Mouse (Mus musculus) urinary bladder, postnatal 4 days (tissue): ENCODE data around the gene Lect2.

Source experiments
- DNase-seq, 2 experiments: peaks; one replicate each; pipeline ENCODE4 v3.0.0; 2021 to 2022; ENCODE audit warnings: low spot score in 2 of 2

The Lect2 gene

GRCm38 (mm10) chr13:56548401-56548800, at the start of gene Lect2:
Gene Lect2 (minus strand): TSS chr13:56548502.
- peak in 1 of 2 experiments; percentile 47 for DNase-seq

- DNase-seq: no peak
These were observed 49.0 kb upstream of the Lect2 start for GRCm38 (mm10) chr13:56597296-56597695.

DNA sequence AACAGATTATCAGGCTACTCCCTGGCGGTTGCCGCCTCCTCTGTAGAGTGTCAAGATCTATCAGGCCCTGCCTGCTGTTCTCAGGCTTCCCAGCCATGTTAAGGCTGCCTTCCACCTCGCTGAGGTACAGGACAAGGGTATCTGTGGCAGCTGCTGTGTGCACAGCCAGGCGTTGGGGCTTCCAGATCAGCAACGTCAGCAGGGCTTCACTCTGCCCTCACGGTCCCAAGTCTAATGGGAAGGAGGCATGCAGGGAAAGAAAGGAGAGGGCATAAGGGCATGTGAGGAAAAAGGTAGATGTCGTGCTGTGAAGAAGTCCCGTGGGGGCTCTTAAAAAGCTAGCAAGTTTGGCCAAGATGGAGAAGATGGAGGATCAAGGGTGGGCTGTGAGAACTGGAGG, 46.9 kb upstream of the Lect2 start:
- no peak for DNase-seq

DNA sequence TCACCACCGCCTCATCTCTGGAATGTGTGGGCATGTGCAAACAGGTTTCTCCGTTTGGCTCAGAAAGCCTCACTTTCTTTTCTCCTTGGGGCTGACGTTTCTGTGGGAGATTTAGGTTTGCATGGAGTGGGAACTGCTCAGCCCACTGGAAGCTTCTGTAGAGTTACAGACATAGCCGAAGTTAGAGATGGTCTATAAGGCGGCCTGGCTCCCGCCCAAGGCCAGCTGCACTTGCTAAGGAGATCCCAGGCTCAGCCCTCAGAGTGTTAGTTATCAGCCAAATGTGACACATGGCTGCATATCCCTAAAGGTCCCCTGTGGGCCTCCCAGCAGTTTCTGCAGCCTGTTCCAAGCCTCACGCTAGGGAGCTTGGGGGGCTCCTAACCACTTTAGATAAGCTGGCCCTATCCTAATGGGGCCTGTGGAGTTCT, 45.7 kb upstream of the Lect2 start:
- no peak for DNase-seq

DNA sequence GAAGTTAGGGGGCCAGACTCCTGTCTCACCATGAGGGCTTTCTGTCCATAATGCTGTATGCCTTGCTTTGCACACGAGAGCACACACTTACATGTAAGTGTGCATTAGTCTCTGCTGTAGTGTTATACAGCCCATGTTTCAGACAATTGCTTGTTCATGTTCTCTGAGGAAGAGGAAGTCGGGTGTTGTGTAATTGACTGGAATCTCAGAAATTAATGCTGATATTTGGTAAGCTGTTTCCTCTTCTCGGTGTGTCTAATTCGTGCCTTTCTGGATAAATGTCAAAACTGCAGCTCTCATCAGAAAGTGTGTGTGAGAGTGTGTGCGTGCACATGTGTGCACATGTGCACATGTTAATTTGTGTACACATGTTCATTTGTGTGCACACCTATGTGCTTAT, 44.9 kb upstream of the Lect2 start:
- no peak for DNase-seq

DNA sequence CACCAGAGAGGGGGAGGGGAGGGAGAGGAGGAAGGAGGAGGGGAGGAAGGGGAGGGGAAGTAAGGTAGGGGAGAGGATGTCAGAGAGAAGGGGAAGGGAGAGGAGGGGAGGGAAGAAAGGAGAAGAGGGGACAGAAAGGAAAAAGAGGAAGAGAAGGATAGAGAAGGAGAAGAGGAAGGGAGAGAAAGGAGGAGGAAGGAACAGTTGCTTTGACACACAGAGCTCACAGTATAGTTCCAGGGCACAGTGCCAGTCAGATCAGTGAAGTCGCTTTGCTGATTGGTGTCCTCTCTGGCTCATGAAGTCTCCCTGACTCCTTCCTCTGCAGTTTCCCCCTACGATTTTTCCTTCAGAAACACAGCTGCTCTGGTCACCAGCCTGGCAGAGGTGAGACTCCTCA, 43.6 kb upstream of the Lect2 start:
- no peak for DNase-seq

- DNase-seq: no peak
These were observed 42.9 kb upstream of the Lect2 start for GRCm38 (mm10) chr13:56591191-56591590.

- DNase-seq: no peak
These were observed 41.9 kb upstream of the Lect2 start for GRCm38 (mm10) chr13:56590202-56590601.

DNA sequence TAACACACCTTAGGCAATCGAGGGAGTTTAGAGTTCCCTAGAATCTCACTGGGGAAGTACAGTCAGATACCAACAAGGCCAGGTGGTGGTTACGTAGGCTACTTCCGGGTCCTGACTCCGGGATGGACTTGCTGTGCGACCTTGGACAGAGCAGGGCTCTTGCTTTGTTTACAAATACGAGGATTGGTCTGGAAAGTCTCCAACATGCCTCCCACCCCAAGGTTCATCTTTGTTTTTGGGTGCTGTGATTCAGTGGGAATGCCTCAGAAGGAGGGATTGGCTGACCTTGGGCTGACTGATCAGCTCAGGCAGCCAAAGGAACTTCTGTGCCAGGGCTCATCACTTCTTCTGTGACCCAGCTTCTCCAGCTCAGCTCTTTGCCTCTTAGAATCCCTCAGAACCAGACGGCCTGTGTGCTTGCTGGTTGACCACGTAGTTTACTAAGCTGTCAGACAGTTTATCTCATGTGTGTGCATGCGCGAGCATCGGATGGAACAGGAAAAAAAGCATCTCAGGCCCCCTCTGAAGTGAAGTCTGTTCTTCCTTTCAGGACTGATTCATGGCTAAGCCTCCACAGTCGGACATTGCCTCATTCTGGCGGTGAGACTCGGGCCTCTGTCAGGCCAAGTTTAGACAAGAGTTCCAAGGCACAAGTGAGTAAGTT, 40.3 kb upstream of the Lect2 start:
- DNase-seq: peak; percentile 53 to 63

DNA sequence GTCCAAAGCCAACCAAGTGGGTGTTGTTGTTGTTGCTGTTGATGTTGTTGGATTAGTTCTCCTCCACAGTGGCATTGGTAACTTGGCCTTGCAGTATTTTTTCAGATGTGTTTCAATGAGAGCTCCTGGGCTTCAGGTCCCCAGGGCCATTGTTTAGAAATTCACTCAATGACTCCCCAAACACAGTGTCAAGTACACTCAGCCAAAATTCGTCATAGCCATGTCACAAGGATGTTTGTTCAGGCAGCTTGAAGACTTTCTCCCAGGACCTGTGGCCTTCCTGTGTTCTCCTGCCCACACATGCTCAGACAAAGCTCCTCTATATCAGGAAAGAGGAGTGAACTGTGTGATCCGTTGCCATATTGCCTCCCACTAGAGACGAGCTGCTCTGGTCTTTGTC, 37.7 kb upstream of the Lect2 start:
- no peak for DNase-seq

DNA sequence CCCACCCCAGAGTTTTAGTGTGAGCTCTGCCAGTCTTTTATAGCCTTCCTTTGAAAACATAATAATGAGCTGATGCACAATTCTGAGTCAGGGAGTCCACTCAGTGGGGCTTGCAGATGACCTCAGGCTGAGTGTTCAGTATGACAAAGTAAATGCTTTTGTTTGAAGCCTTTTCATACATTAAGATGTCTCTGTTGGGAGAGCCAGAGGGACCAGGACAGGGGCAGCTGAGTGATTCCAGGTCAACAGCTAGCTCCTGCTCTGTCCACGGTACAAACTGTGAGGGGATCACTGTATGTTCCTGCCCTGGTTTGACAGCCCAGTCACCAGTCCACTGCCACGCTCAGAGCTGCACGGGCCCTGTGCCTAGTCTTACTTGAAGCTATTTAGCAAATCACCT, 34.4 kb upstream of the Lect2 start:
- DNase-seq: no peak

- peak; percentile 75 to 76 for DNase-seq
These were observed 33.7 kb upstream of the Lect2 start for GRCm38 (mm10) chr13:56581961-56582434.

- DNase-seq: no peak
These were observed 33.2 kb upstream of the Lect2 start for GRCm38 (mm10) chr13:56581512-56581911.

DNA sequence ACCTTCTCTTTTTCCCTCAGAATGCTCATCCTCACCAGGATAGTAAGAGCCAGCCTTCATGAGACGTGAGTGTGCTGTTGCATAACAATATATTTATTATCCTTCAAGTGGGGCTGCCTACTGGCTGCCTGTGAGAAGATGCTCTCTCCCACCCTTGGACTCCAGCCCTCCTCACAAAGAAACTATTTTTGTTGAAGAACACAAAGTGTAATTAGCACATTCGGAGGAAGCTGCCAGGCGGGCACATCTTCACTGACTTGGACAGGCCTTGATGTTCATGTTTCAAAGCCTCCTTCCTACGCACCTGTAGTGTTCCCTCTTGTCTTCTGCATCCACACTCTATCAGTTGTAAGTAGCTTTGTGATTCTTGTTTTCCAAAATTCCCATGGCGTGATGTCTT, 32.1 kb upstream of the Lect2 start:
- no peak for DNase-seq

GRCm38 (mm10) chr13:56578097-56578496, 29.8 kb upstream of the Lect2 start:
- DNase-seq: no peak

DNA sequence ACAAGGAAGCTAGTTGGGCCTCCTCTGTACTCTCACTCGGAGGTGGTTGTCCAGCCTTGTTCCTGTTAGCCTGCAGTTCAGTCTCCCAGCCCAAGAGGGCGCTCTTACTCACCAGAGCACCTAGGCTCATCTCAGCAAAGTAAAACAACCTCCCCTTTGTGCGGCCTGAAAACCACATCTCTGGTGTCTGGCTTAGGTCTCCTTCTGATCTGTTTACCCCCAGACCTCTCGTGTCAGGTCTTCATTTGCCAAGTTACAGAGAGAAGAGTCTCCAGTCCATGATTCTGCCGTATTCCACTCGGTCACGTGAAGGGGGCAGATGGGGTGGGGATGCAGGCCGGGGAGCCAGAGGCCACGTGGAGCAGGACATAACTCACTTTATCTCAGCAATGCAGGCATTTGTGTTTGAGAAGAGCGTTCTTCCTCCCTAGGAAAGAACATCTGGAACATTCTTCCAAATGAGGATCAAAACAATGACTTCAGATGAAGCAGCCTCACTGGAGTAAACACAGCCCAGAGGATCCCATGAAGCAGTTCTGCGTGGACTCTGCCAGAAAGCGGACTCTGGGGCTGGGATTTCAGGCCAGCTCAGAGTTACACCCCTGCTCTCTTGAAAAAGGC, 27.5 kb upstream of the Lect2 start:
- DNase-seq: peak; percentile 71 to 80

DNA sequence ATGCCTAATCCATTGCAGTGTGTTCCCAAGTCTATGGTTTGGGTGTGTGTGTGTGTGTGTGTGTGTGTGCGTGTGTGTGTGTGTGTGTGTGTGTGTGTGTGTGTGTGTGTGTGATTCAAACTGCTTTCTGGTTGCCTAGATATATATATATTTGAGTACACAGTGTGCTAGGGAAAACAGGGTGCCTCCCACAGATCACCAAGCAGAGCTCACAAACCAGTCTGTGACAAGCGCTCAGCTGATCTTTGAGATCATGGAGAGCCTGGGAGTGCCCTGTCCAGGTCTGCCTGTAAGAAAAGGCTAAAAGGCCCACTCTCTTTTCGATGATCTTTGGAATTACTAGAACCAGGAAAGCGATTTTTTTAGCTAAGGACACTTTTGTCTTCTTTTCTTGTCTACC, 26.8 kb upstream of the Lect2 start:
- no peak for DNase-seq

- no peak for DNase-seq
These were observed 23.3 kb upstream of the Lect2 start for GRCm38 (mm10) chr13:56571645-56572044.

DNA sequence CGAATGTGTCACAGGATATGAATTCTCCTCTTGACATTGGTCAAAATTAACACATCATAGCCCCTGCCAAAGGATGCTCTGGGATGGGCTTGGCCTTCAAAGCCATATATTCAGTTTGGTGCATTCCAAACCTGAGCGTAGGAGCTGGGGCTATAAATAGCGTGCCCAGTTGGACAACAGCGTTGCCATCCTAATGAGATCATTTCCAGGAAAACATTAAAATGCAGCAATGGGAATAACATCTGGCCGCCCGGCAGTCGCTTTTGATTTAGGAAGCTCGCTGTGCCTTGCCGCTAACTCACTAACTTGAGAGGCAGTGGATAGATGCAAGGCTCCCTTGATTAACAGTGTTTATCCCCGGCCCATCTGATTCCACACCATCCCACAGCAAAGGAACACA, 18.0 kb upstream of the Lect2 start:
- no peak for DNase-seq

DNA sequence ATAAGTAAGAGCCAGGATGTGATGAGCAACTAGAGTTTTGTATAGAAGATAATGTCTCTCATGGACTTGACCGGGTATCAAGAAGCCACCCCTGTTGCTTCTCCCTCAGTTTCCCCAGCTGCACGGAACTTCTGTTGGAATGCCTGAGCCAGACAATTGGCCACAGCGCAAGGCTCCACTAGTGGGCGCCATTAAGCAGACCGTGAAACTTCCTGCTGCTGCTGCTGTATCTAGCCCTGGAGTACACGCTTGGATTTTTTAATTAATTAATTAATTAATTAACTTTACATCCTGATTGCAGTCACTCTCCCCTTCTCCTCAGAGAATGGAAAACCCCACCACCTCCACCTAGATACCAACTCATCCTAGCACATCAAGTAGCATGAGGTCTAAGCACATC, 14.8 kb upstream of the Lect2 start:
- DNase-seq: no peak

- no peak for DNase-seq
These were observed 12.8 kb upstream of the Lect2 start for GRCm38 (mm10) chr13:56561129-56561528.

DNA sequence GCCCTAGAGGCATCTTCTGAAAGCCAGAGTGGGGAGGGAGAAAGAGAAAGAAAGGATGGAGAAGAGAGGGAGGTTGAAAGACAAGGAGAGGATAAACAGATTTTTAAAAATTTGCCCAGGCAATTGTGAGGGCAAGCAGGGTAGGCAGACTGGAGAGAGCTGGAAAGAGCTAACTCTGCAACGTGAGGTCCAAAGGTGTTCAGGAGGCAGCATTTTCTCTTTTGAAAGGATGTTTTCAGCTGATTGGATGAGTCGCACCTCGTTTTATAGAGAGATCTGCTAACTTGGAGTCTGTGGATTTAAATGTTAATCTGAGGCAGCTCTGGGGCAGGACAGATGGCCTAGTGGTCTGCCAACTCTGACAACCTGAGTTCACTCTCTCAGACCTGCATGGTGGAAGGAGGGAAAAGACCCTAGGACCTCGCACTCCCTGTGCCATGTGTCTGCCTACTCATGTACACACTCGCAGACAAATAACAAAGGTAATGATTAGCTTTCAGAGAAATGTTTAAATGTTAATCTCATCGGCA, 11.6 kb upstream of the Lect2 start:
- DNase-seq: no peak

DNA sequence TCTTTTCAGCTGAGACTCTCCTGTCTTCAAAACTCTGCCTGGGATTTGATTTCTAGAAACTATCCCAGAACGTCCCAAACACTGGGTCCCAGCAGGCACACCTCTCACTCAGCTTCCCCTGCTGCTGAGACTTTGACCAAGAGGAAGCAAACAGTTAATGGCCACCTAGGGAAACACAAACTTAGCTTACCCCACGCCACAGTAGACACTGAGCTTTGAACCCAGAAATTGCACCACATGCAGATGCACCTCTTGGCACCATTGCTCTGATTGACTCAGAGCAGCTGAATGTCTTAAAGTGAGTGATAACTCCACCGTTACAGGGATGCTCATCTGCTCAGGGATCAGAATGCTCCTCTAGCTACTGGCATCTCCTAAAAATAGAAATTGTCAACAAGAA, 10.5 kb upstream of the Lect2 start:
- no peak for DNase-seq
